In genomic region chr8:26750120-26750519, GRCm38 (mm10) we compare ENCODE assay signal across 11 mouse cellular contexts.
"Had no signal": no experiment of that assay in that cellular context is flagged by ENCODE, and none has a peak within 500 bp of the region (broad histone marks: within the 10 kb centered on the region; RNA-seq: fewer than 3 reads in every experiment).

No protein-coding gene starts in this region.

- DNase-seq: liver, postnatal 0 days; lung, adult 2 months; lung, postnatal 14 days; retina, postnatal 1 day; right cerebral cortex, adult 18-20 months; right cerebral cortex, postnatal 25 days; right cerebral cortex, postnatal 4 days; spleen, adult 18-20 months; thymus, adult 18-20 months; thymus, postnatal 14 days; thymus, postnatal 36 days had no signal
